Mouse (Mus musculus) stomach, postnatal 0 days (tissue): ENCODE measurements around the gene Ocln. TPM values are rescaled to one million over a fixed set of nuclear protein-coding genes. Genes with fewer than 3 reads are reported as not detected.
"Not testable (repeated sequence)": the region's sequence is repeated elsewhere in the genome, so short reads cannot be mapped to it uniquely, and the experiment has no call there.

Experiments
- ATAC-seq: fragments of 200-750 bp; cut with Nextera tagmentation; 2 replicates; pipeline ENCODE4 v1.8.0; 2017; ENCODE audit not compliant: low FRiP score, low TSS enrichment
- DNase-seq: peaks from one replicate; pipeline ENCODE4 v3.0.0-alpha.2; 2016; ENCODE audit warnings: low spot score
- H3K27ac ChIP-seq: fragments of 300-500 bp; sonication (generic); replicated peaks from 2 replicates; pipeline ENCODE4 v1.5.1; 2014; ENCODE audit warnings: mild to moderate bottlenecking, control low read depth
- H3K27me3 ChIP-seq: fragments of 300-500 bp; sonication (generic); 2 replicates; pipeline ENCODE4 v1.6.1; 2014; ENCODE audit warnings: low read length; ENCODE audit not compliant: control insufficient read depth, insufficient read depth
- H3K36me3 ChIP-seq: fragments of 300-500 bp; sonication (generic); 2 replicates; pipeline ENCODE4 v1.6.1; 2014; ENCODE audit warnings: low read length, mixed read lengths; ENCODE audit not compliant: control insufficient read depth, insufficient read depth
- H3K4me1 ChIP-seq: fragments of 300-500 bp; sonication (generic); replicated peaks from 2 replicates; pipeline ENCODE4 v1.6.1; 2014; ENCODE audit warnings: antibody characterized with exemption; ENCODE audit not compliant: control insufficient read depth, insufficient read depth
- H3K4me2 ChIP-seq: fragments of 300-500 bp; sonication (generic); replicated peaks from 2 replicates; pipeline ENCODE4 v1.6.1; 2014; ENCODE audit warnings: low read depth, mild to moderate bottlenecking, control low read depth, moderate library complexity
- H3K4me3 ChIP-seq: fragments of 300-500 bp; sonication (generic); 2 replicates; pipeline ENCODE4 v1.5.1; 2014; ENCODE audit warnings: low read depth, low read length, control low read depth
- H3K9ac ChIP-seq: fragments of 300-500 bp; sonication (generic); 2 replicates; pipeline ENCODE4 v1.6.1; 2014; ENCODE audit warnings: mild to moderate bottlenecking, low read length, control low read depth, mixed read lengths
- H3K9me3 ChIP-seq: fragments of 300-500 bp; sonication (generic); 2 replicates; pipeline ENCODE4 v1.6.1; 2016; ENCODE audit warnings: low read length; ENCODE audit not compliant: control insufficient read depth
- CTCF ChIP-seq: IDR thresholded peaks from 2 replicates; pipeline ENCODE4 v1.5.1; 2016; ENCODE audit warnings: antibody characterized with exemption, low read depth, mild to moderate bottlenecking, moderate library complexity
- EP300 ChIP-seq: optimal IDR thresholded peaks from 2 replicates; pipeline ENCODE3; 2016; ENCODE audit warnings: antibody characterized with exemption
- WGBS: fragments of 180-500 bp; shearing (Covaris S2); extraction: QIAGEN DNeasy Blood & Tissue Kit; methylation state at CpG from one replicate; pipeline ENCODE4 v1.1.7; 2014; 5-methylcytosine and 5-hydroxymethylcytosine counted together
- polyA plus RNA-seq: library from polyadenylated mRNA; unstranded; fragments of >200 nt; fragmentation: Nextera tagmentation; extraction: Ambion mirVana; gene quantifications from 2 replicates; pipeline ENCODE4 v1.2.1, GENCODE M21; 2015

Ocln gene
- polyA plus RNA-seq, 1 experiment from 2014 or later: 66.0 TPM

DNA sequence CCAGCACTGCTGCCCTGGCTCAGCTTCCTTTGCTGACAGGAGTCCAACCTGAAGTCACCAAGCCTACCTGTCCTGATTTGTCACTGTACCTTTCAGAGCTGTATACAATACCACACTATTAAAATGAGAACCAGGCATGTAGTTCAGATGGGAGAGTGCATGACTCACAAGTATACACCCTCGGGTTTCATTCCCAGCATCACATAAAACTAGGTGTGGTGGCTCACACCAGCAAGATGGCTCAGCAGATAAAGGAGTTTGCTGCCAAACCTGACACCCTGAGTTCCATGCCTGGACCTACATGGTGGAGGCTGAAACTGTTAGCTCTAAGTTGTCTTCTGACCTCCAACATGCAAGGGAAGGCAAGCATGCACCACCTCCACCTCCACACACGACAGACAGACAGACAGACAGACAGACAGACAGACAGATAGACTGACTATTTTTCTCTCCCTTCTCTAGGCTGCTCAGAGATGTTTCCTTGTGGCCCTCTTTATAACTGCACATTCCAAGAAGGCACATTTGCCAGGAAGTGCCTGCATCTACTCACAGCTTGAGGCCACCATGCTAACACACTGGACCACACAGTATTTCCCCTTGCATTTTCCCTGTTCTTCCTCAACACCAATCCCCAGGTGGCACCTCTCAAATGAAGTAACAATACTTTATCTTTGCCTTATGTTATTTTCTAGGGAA, 88.8 kb downstream of the Ocln start:
- WGBS: 70% methylated on average over 2 of the region's 2 CpGs

DNA sequence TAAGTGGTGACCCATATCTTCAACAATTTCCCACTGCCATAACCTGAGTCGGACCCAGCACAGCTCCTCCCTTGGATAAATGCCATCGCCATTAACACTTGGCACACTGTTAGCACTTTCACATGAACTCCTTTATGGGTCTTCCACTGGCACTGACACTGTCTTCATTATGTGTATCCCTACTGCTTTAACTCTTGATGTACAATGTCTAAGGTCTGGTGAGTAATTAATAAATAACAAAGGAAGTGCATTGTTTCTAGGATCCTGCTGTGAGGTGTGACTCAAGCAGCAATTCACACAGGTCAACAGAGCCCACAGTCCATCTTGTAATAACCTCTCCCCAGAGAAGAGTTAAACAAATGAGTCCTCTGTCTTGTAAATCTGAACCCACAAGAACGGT, 91.2 kb downstream of the Ocln start:
- Histone ChIP-seq H3K36me3 (no peaks in the 10 kb centered on the region), H3K4me1 (no peaks in the 10 kb centered on the region), H3K4me3 (no peak overlapping the region), H3K4me2 (no peak overlapping the region), H3K27me3 (no peaks in the 10 kb centered on the region), H3K9me3 (no peaks in the 10 kb centered on the region), H3K9ac (no peak overlapping the region), H3K27ac (no peak overlapping the region)
- no peak for ATAC-seq
- no peak for DNase-seq
- WGBS: 61% methylated on average over 3 of the region's 3 CpGs
- TF ChIP-seq EP300 (no peak), CTCF (no peak)

More for the DNA sequence above, 88.8 kb downstream of the Ocln start:
- peak; percentile 53; the same call in 1 of the 2 replicates for ATAC-seq
- no peak overlapping the region for H3K9ac ChIP-seq
- no peak for DNase-seq
- H3K4me2 ChIP-seq: no peak overlapping the region
- no peaks in the 10 kb centered on the region for H3K36me3 ChIP-seq
- H3K27ac ChIP-seq: no peak overlapping the region
- no peaks in the 10 kb centered on the region for H3K4me1 ChIP-seq
- no peaks in the 10 kb centered on the region for H3K27me3 ChIP-seq
- H3K4me3 ChIP-seq: no peak overlapping the region
- TF ChIP-seq EP300 (no peak), CTCF (no peak)
- H3K9me3 ChIP-seq: no peaks in the 10 kb centered on the region

- H3K4me1 ChIP-seq, H3K9ac ChIP-seq, H3K4me2 ChIP-seq, H3K27ac ChIP-seq, H3K27me3 ChIP-seq, ATAC-seq, H3K4me3 ChIP-seq, H3K36me3 ChIP-seq, H3K9me3 ChIP-seq, DNase-seq: not testable (repeated sequence)
- 76% methylated on average over 8 of the region's 8 CpGs for WGBS
These were observed 99.9 kb downstream of the Ocln start, which contains the start of gene Naip1 for GRCm38 (mm10) chr13:100452415-100453127. Gene Naip1, minus strand, starts transcription at chr13:100452869.

GRCm38 (mm10) chr13:100449495-100449894, 103.0 kb downstream of the Ocln start:
- WGBS: 79% methylated on average over 1 of the region's 1 CpGs
- H3K36me3 ChIP-seq: no peaks in the 10 kb centered on the region
- no peak for DNase-seq
- H3K9ac ChIP-seq: no peak overlapping the region
- TF ChIP-seq CTCF (no peak), EP300 (no peak)
- no peaks in the 10 kb centered on the region for H3K9me3 ChIP-seq
- no peak overlapping the region for H3K4me3 ChIP-seq
- no peak overlapping the region for H3K27ac ChIP-seq
- no peak overlapping the region for H3K4me2 ChIP-seq
- no peaks in the 10 kb centered on the region for H3K4me1 ChIP-seq
- no peak for ATAC-seq
- H3K27me3 ChIP-seq: no peaks in the 10 kb centered on the region

Other genes with a start within 250 kb of the Ocln start
- gene Naip6, start 235.0 kb downstream of the Ocln start, polyA plus RNA-seq: 0.41 and 0.56 TPM in 2 replicates
- 0.06 and 0.10 TPM in 2 replicates for gene Naip1, start 99.8 kb downstream of the Ocln start, polyA plus RNA-seq
- 25.3 and 25.7 TPM in 2 replicates for gene Gtf2h2, start 60.1 kb downstream of the Ocln start, polyA plus RNA-seq
- gene Marveld2, start 64.3 kb upstream of the Ocln start, polyA plus RNA-seq: 11.3 and 11.5 TPM in 2 replicates
- gene Ak6, start 98.3 kb upstream of the Ocln start, polyA plus RNA-seq: 163 and 164 TPM in 2 replicates
- gene Rad17, start 98.3 kb upstream of the Ocln start, polyA plus RNA-seq: 11.7 and 13.0 TPM in 2 replicates
- 9.6 and 10.9 TPM in 2 replicates for gene Taf9, start 98.9 kb upstream of the Ocln start, polyA plus RNA-seq
- gene Ccdc125, start 117.0 kb upstream of the Ocln start, polyA plus RNA-seq: 4.9 and 5.1 TPM in 2 replicates
- gene Cdk7, start 178.2 kb upstream of the Ocln start, polyA plus RNA-seq: 50.9 and 52.8 TPM in 2 replicates
- 147 and 162 TPM in 2 replicates for gene Mrps36, start 191.9 kb upstream of the Ocln start, polyA plus RNA-seq
- gene Cenph, start 223.2 kb upstream of the Ocln start, polyA plus RNA-seq: 10.3 and 11.5 TPM in 2 replicates
- gene Ccnb1, start 233.9 kb upstream of the Ocln start, polyA plus RNA-seq: 34.5 and 47.0 TPM in 2 replicates